Mouse (Mus musculus): ENCODE data around the gene Zp1.

DNA sequence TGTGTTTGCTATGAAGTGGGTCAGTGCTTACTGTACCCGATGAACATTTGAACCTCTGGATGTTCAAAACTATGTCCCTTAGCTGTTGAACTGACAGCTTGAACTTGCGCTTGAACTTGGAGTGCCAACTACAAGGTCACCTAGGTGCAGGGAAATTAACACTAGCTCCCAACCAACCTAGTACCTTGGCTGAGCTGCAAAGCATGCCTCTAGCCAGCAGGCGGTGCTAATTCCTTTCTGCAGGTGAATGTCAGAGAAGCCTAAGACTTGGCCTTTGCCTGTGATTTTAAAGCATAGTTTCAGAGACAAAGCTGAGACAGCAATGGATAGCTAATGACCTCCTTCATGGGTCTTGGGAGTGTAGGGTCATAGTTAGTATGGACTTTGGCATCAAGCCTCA, 12.5 kb downstream of the Zp1 start:
- no peak for TF ChIP-seq MYOD1 (IDR thresholded peaks at IDR 0.05; ENCODE audit: control insufficient read depth in 1 of 3, insufficient read length in 2 of 3, low read depth in 2 of 3)
- TF ChIP-seq POLR2A (IDR thresholded peaks at IDR 0.05; ENCODE audit: insufficient read length, low read depth) = no peak
- no peak for TF ChIP-seq MYOG (IDR thresholded peaks at IDR 0.05; ENCODE audit: control insufficient read depth in 1 of 3, insufficient read depth in 1 of 3, insufficient read length in 2 of 3, low read depth in 2 of 3)
- TF ChIP-seq CEBPB (IDR thresholded peaks at IDR 0.05; ENCODE audit: insufficient read depth, poor library complexity, severe bottlenecking) = no peak
- TF ChIP-seq POLR2AphosphoS2 (IDR thresholded peaks at IDR 0.05; ENCODE audit: insufficient read length, low read depth) = no peak

All from myocyte (in vitro differentiated cells).